15 mouse cellular contexts compared by ENCODE assay signal in genomic region chr17:29026652-29027356, GRCm38 (mm10). TPM values are rescaled to one million over a fixed set of nuclear protein-coding genes. Genes with fewer than 3 reads are reported as not detected.
DNase-seq lines count a peak whose midpoint lies in the region; ATAC-seq and TF ChIP-seq lines count a peak whose summit lies in the region.
"Had no signal": no experiment of that assay in that cellular context is flagged by ENCODE, and none has a peak within 500 bp of the region (broad histone marks: within the 10 kb centered on the region; RNA-seq: fewer than 3 reads in every experiment).

No protein-coding gene starts in this region.

- WGBS in heart, embryonic 12.5 days: 63% methylated on average over 5 of the region's 5 CpGs
- 45% methylated on average over 5 of the region's 5 CpGs for WGBS in limb, embryonic 14.5 days

- no peaks in the 10 kb centered on the region for H3K9me3 ChIP-seq in heart, embryonic 12.5 days (replicated peaks)
- H3K9me3 ChIP-seq in ES-E14 (ENCODE audit: control insufficient read depth, insufficient read depth, low read depth, low read length): no peaks in the 10 kb centered on the region
- no peaks in the 10 kb centered on the region for H3K9me3 ChIP-seq in limb, embryonic 14.5 days (ENCODE audit: control insufficient read depth, low read length)
- H3K9me3 ChIP-seq: hindbrain, embryonic 13.5 days; midbrain, embryonic 10.5 days had no signal

- no peaks in the 10 kb centered on the region for H3K27me3 ChIP-seq in heart, embryonic 12.5 days (replicated peaks)
- no peaks in the 10 kb centered on the region for H3K27me3 ChIP-seq in limb, embryonic 14.5 days (ENCODE audit: control insufficient read depth, insufficient read depth, low read length)

- H3K36me3 ChIP-seq in heart, embryonic 12.5 days: no peaks in the 10 kb centered on the region
- H3K36me3 ChIP-seq in ES-E14 (ENCODE audit: control insufficient read depth, insufficient read depth, low read length, poor library complexity, severe bottlenecking): no peaks in the 10 kb centered on the region
- H3K36me3 ChIP-seq in limb, embryonic 14.5 days (ENCODE audit: control insufficient read depth, insufficient read depth, low read length): no peaks in the 10 kb centered on the region
- H3K36me3 ChIP-seq: hindbrain, embryonic 13.5 days; midbrain, embryonic 10.5 days had no signal

- no peak overlapping the region for H3K4me2 ChIP-seq in heart, embryonic 12.5 days
- H3K4me2 ChIP-seq in limb, embryonic 14.5 days (replicated peaks; ENCODE audit: low read depth, low read length, severe bottlenecking): no peak overlapping the region
- H3K4me2 ChIP-seq: hindbrain, embryonic 13.5 days had no signal

- intact Hi-C loops in heart, postnatal 25 days (cut with DNase I): no loop called here
- intact Hi-C loops in left cerebral cortex, adult 2 months (cut with DNase I): no loop called here

- no peak overlapping the region for H3K4me3 ChIP-seq in heart, embryonic 12.5 days
- no peak overlapping the region for H3K4me3 ChIP-seq in left cerebral cortex, adult 2 months
- H3K4me3 ChIP-seq in ES-E14 (ENCODE audit: insufficient read depth in 1 of 2, low read depth in 1 of 2, low read length in 2 of 2, poor library complexity in 1 of 2, severe bottlenecking in 1 of 2): no peak overlapping the region
- no peak overlapping the region for H3K4me3 ChIP-seq in limb, embryonic 14.5 days (replicated peaks; ENCODE audit: low read length)
- H3K4me3 ChIP-seq: hindbrain, embryonic 13.5 days; midbrain, embryonic 10.5 days; myocyte had no signal

- H3K27ac ChIP-seq in heart, embryonic 12.5 days (ENCODE audit: poor library complexity, severe bottlenecking): peak overlapping the region; percentile 55; the same call in 1 of the 2 replicates
- H3K27ac ChIP-seq in left cerebral cortex, adult 2 months: 0 out of 2 replicates have a peak overlapping the region, but pooled peaks have one; percentile 47
- H3K27ac ChIP-seq in ES-E14 (ENCODE audit: insufficient read depth, low read depth, low read length, poor library complexity, severe bottlenecking): peak overlapping the region; percentile 55; the same call in 1 of the 2 replicates
- peak overlapping the region; percentile 75 for H3K27ac ChIP-seq in limb, embryonic 14.5 days (replicated peaks; ENCODE audit: low read depth, low read length)
- H3K27ac ChIP-seq: hindbrain, embryonic 13.5 days; midbrain, embryonic 10.5 days had no signal

- no peak for TF ChIP-seq CTCF in left cerebral cortex, adult 2 months (IDR thresholded peaks at IDR 0.05)

- peaks cover 12% of the 10 kb centered on the region for H3K4me1 ChIP-seq in heart, embryonic 12.5 days (replicated peaks)
- peaks cover 3 to 17% of the 10 kb centered on the region in 2 experiments; a peak in 1 of 4 replicates for H3K4me1 ChIP-seq in ES-E14 (ENCODE audit: control insufficient read depth in 2 of 2, insufficient read depth in 2 of 2, low read length in 2 of 2, poor library complexity in 1 of 2)
- H3K4me1 ChIP-seq in limb, embryonic 14.5 days (ENCODE audit: control insufficient read depth, insufficient read depth, low read length): peaks cover 10% of the 10 kb centered on the region; the same call in 1 of the 2 replicates

- no peak overlapping the region for H3K9ac ChIP-seq in heart, embryonic 12.5 days
- no peak overlapping the region; the same call in 1 of the 2 replicates for H3K9ac ChIP-seq in ES-E14 (ENCODE audit: insufficient read depth, low read depth, low read length, poor library complexity, severe bottlenecking)
- H3K9ac ChIP-seq in limb, embryonic 14.5 days (ENCODE audit: low read depth, low read length, severe bottlenecking): no peak overlapping the region
- H3K9ac ChIP-seq: hindbrain, embryonic 13.5 days had no signal

- no peak for DNase-seq in heart, postnatal 25 days (ENCODE audit: low spot score)
- no peak for DNase-seq in left cerebral cortex, adult 2 months (ENCODE audit: extremely low spot score in 1 of 2, low spot score in 2 of 2)
- DNase-seq in left cerebral cortex, adult 11 months (ENCODE audit: low spot score): no peak
- DNase-seq in ES-E14 (ENCODE audit: low read depth, low spot score): no peak
- no peak for DNase-seq in limb, embryonic 14.5 days (ENCODE audit: low spot score)
- DNase-seq in layer of hippocampus, adult 11-12 months (ENCODE audit: low spot score): no peak
- DNase-seq in adrenal gland, postnatal 14 days: no peak
- DNase-seq: cerebellum, adult 9-10 months; embryo, embryonic 11 days; heart, adult 18-20 months; kidney, postnatal 14 days had no signal

- no peak for ATAC-seq in heart, embryonic 12.5 days (ENCODE audit: insufficient number of reproducible peaks, low FRiP score)
- ATAC-seq in limb, embryonic 14.5 days (ENCODE audit: low FRiP score, low read depth): peak; percentile 51; the same call in 1 of the 2 replicates

- no peak for TF ChIP-seq POLR2A in limb, embryonic 14.5 days (IDR thresholded peaks at IDR 0.05; ENCODE audit: borderline replicate concordance, extremely low read depth, insufficient read depth, insufficient read length)

- in situ Hi-C loops in ES-E14 (cut with MboI; ENCODE audit: low sequenced_read_pairs in 2 of 2, unreplicated experiment in 2 of 2): no loop called here

TF ChIP-seq in ES-E14, 5 proteins besides CTCF, POLR2A, EP300 and RAD21:
- TF ChIP-seq ZNF384 (IDR thresholded peaks at IDR 0.05; ENCODE audit: low read depth, low read length) (no peak), HCFC1 (IDR thresholded peaks at IDR 0.05; ENCODE audit: borderline replicate concordance, insufficient read depth, low read length) (no peak), MAFK (IDR thresholded peaks at IDR 0.05; ENCODE audit: insufficient read depth, low read depth, low read length) (no peak), ZC3H11A (IDR thresholded peaks at IDR 0.05; ENCODE audit: borderline replicate concordance, low read depth, low read length) (no peak), CHD2 (IDR thresholded peaks at IDR 0.05; ENCODE audit: low read depth, low read length) (no peak)

RNA-seq across cellular contexts. Expression of gene Srsf3, which starts 5.6 kb away (rescaled TPM):
- 406 and 412 TPM in 2 replicates for polyA plus RNA-seq in heart, embryonic 12.5 days (2016; fragmentation: Nextera tagmentation; extraction: Ambion mirVana)
- 10 to 100 TPM; 68.9 to 75.4 TPM for total RNA-seq in heart, postnatal 25 days (2021)
- total RNA-seq in left cerebral cortex, adult 2 months (2021): 100 to 1,000 TPM; 113 to 114 TPM
- total RNA-seq in ES-E14 (2012; rRNA removed): 317 and 391 TPM in 2 replicates
- 385 and 390 TPM in 2 replicates for polyA plus RNA-seq in limb, embryonic 14.5 days (2012; rRNA removed)
- polyA plus RNA-seq in limb, embryonic 14.5 days (2014; fragmentation: Nextera tagmentation; extraction: Ambion mirVana): 561 and 596 TPM in 2 replicates
- total RNA-seq in adrenal gland, postnatal 14 days (2021): 167 and 224 TPM in 2 replicates

RNA-seq across cellular contexts. Expression of gene Stk38, which starts 19.0 kb away (rescaled TPM):
- polyA plus RNA-seq in heart, embryonic 12.5 days (2016; fragmentation: Nextera tagmentation; extraction: Ambion mirVana): 91.0 and 94.3 TPM in 2 replicates
- 10 to 100 TPM; 32.8 to 38.2 TPM for total RNA-seq in heart, postnatal 25 days (2021)
- 10 to 100 TPM; 53.5 to 58.6 TPM for total RNA-seq in left cerebral cortex, adult 2 months (2021)
- 78.0 and 85.7 TPM in 2 replicates for total RNA-seq in ES-E14 (2012; rRNA removed)
- polyA plus RNA-seq in limb, embryonic 14.5 days (2012; rRNA removed): 115 TPM in 2 replicates
- polyA plus RNA-seq in limb, embryonic 14.5 days (2014; fragmentation: Nextera tagmentation; extraction: Ambion mirVana): 86.6 and 99.3 TPM in 2 replicates
- 55.0 and 73.5 TPM in 2 replicates for total RNA-seq in adrenal gland, postnatal 14 days (2021)
